Mouse (Mus musculus): Measurements from ENCODE around the gene Dhx32. TPM values are rescaled to one million over a fixed set of nuclear protein-coding genes. Genes with fewer than 3 reads are reported as not detected.
"Not testable (repeated sequence)": the region's sequence is repeated elsewhere in the genome, so short reads cannot be mapped to it uniquely, and the experiment has no call there.

Dhx32 gene
- polyA plus RNA-seq, 1 experiment = 27.8 TPM

DNA sequence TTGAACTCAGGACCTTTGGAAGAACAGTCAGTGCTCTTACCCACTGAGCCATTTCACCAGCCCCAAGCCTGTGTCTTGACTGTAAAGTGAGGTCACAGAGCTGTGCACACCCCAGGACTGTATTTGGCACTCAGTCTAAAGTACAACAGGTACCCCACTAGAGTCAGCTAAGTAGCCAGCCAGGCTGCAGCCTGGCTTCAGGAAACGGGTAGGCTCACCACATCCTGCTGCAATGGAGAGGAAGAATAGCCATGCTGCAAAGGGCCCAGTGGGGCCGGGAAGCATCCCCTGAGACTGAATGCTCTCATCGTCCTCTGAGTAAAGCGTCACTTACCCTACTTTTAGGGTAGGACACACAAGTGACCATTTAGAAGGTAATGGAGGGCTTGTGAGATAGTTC, 82.6 kb downstream of the Dhx32 start:
- Histone ChIP-seq H3K9me3 (replicated peaks; ENCODE audit: control insufficient read depth, insufficient read depth, low read length, poor library complexity, severe bottlenecking) (no peaks in the 10 kb centered on the region), H3K27ac (ENCODE audit: insufficient read depth, low read length) (no peak overlapping the region), H3K4me3 (ENCODE audit: low read depth, low read length) (no peak overlapping the region), H3K4me1 (ENCODE audit: control insufficient read depth, insufficient read depth, low read length) (no peaks in the 10 kb centered on the region), H3K27me3 (ENCODE audit: control insufficient read depth, insufficient read depth, low read length, poor library complexity, severe bottlenecking) (no peaks in the 10 kb centered on the region), H3K9ac (ENCODE audit: low read depth, poor library complexity, severe bottlenecking) (no peak overlapping the region), H3K36me3 (ENCODE audit: control insufficient read depth, insufficient read depth, low read length, poor library complexity, severe bottlenecking) (no peaks in the 10 kb centered on the region)
- no peak for TF ChIP-seq EP300 (IDR thresholded peaks at IDR 0.05; ENCODE audit: insufficient read depth, low read depth, low read length)
- no peak for TF ChIP-seq CTCF (IDR thresholded peaks at IDR 0.05; ENCODE audit: low read depth, low read length)
- TF ChIP-seq POLR2A (IDR thresholded peaks at IDR 0.05; ENCODE audit: insufficient read depth, low read length) = no peak

- TF ChIP-seq CTCF (IDR thresholded peaks at IDR 0.05; ENCODE audit: low read depth, low read length) = no peak
- no peak for TF ChIP-seq POLR2A (IDR thresholded peaks at IDR 0.05; ENCODE audit: insufficient read depth, low read length)
- TF ChIP-seq EP300 (IDR thresholded peaks at IDR 0.05; ENCODE audit: insufficient read depth, low read depth, low read length) = no peak
- H3K4me3 ChIP-seq (ENCODE audit: low read depth, low read length) = no peak overlapping the region
- no peak overlapping the region for H3K27ac ChIP-seq (ENCODE audit: insufficient read depth, low read length)
- H3K4me1 ChIP-seq (ENCODE audit: control insufficient read depth, insufficient read depth, low read length) = no peaks in the 10 kb centered on the region
- H3K27me3 ChIP-seq (ENCODE audit: control insufficient read depth, insufficient read depth, low read length, poor library complexity, severe bottlenecking) = no peaks in the 10 kb centered on the region
- no peak overlapping the region for H3K9ac ChIP-seq (ENCODE audit: low read depth, poor library complexity, severe bottlenecking)
- no peaks in the 10 kb centered on the region for H3K9me3 ChIP-seq (replicated peaks; ENCODE audit: control insufficient read depth, insufficient read depth, low read length, poor library complexity, severe bottlenecking)
- no peaks in the 10 kb centered on the region for H3K36me3 ChIP-seq (ENCODE audit: control insufficient read depth, insufficient read depth, low read length, poor library complexity, severe bottlenecking)
Measured at GRCm38 (mm10) chr7:133698021-133698709, 84.4 kb downstream of the Dhx32 start.

DNA sequence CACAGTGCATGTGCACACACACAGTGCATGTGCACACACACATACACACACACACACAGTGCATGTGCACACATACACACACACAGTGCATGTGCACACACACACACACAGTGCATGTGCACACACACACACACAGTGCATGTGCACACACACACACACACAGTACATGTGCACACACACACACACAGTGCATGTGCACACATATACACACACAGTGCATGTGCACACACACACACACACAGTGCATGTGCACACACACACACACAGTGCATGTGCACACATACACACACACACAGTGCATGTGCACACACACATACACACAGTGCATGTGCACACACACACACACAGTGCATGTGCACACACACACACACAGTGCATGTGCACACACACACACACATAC, 96.9 kb downstream of the Dhx32 start:
- not testable (repeated sequence) for H3K27ac ChIP-seq (ENCODE audit: insufficient read depth, low read length); H3K9me3 ChIP-seq (replicated peaks; ENCODE audit: control insufficient read depth, insufficient read depth, low read length, poor library complexity, severe bottlenecking); H3K4me1 ChIP-seq (ENCODE audit: control insufficient read depth, insufficient read depth, low read length); H3K9ac ChIP-seq (ENCODE audit: low read depth, poor library complexity, severe bottlenecking); H3K36me3 ChIP-seq (ENCODE audit: control insufficient read depth, insufficient read depth, low read length, poor library complexity, severe bottlenecking); H3K27me3 ChIP-seq (ENCODE audit: control insufficient read depth, insufficient read depth, low read length, poor library complexity, severe bottlenecking); H3K4me3 ChIP-seq (ENCODE audit: low read depth, low read length)

GRCm38 (mm10) chr7:133684701-133685100, 97.8 kb downstream of the Dhx32 start:
- H3K4me1 ChIP-seq (ENCODE audit: control insufficient read depth, insufficient read depth, low read length) = no peaks in the 10 kb centered on the region
- H3K36me3 ChIP-seq (ENCODE audit: control insufficient read depth, insufficient read depth, low read length, poor library complexity, severe bottlenecking) = no peaks in the 10 kb centered on the region
- H3K9ac ChIP-seq (ENCODE audit: low read depth, poor library complexity, severe bottlenecking) = no peak overlapping the region
- H3K27ac ChIP-seq (ENCODE audit: insufficient read depth, low read length) = no peak overlapping the region
- no peaks in the 10 kb centered on the region for H3K27me3 ChIP-seq (ENCODE audit: control insufficient read depth, insufficient read depth, low read length, poor library complexity, severe bottlenecking)
- H3K9me3 ChIP-seq (replicated peaks; ENCODE audit: control insufficient read depth, insufficient read depth, low read length, poor library complexity, severe bottlenecking) = no peaks in the 10 kb centered on the region
- no peak overlapping the region for H3K4me3 ChIP-seq (ENCODE audit: low read depth, low read length)
- no peak for TF ChIP-seq CTCF (IDR thresholded peaks at IDR 0.05; ENCODE audit: low read depth, low read length)
- no peak for TF ChIP-seq EP300 (IDR thresholded peaks at IDR 0.05; ENCODE audit: insufficient read depth, low read depth, low read length)

- Histone ChIP-seq H3K9ac (ENCODE audit: low read depth, poor library complexity, severe bottlenecking) (no peak overlapping the region), H3K4me3 (ENCODE audit: low read depth, low read length) (no peak overlapping the region), H3K27me3 (ENCODE audit: control insufficient read depth, insufficient read depth, low read length, poor library complexity, severe bottlenecking) (no peaks in the 10 kb centered on the region), H3K36me3 (ENCODE audit: control insufficient read depth, insufficient read depth, low read length, poor library complexity, severe bottlenecking) (no peaks in the 10 kb centered on the region), H3K4me1 (ENCODE audit: control insufficient read depth, insufficient read depth, low read length) (no peaks in the 10 kb centered on the region), H3K9me3 (replicated peaks; ENCODE audit: control insufficient read depth, insufficient read depth, low read length, poor library complexity, severe bottlenecking) (no peaks in the 10 kb centered on the region), H3K27ac (ENCODE audit: insufficient read depth, low read length) (no peak overlapping the region)
- TF ChIP-seq CTCF (IDR thresholded peaks at IDR 0.05; ENCODE audit: low read depth, low read length) = peak; percentile 71
- TF ChIP-seq EP300 (IDR thresholded peaks at IDR 0.05; ENCODE audit: insufficient read depth, low read depth, low read length) = no peak
Measured at GRCm38 (mm10) chr7:133684110-133684509, 98.4 kb downstream of the Dhx32 start.

GRCm38 (mm10) chr7:133683626-133684025, 98.9 kb downstream of the Dhx32 start:
- H3K27ac ChIP-seq (ENCODE audit: insufficient read depth, low read length) = no peak overlapping the region
- H3K27me3 ChIP-seq (ENCODE audit: control insufficient read depth, insufficient read depth, low read length, poor library complexity, severe bottlenecking) = no peaks in the 10 kb centered on the region
- H3K9ac ChIP-seq (ENCODE audit: low read depth, poor library complexity, severe bottlenecking) = no peak overlapping the region
- no peaks in the 10 kb centered on the region for H3K4me1 ChIP-seq (ENCODE audit: control insufficient read depth, insufficient read depth, low read length)
- H3K4me3 ChIP-seq (ENCODE audit: low read depth, low read length) = no peak overlapping the region
- no peaks in the 10 kb centered on the region for H3K36me3 ChIP-seq (ENCODE audit: control insufficient read depth, insufficient read depth, low read length, poor library complexity, severe bottlenecking)
- no peaks in the 10 kb centered on the region for H3K9me3 ChIP-seq (replicated peaks; ENCODE audit: control insufficient read depth, insufficient read depth, low read length, poor library complexity, severe bottlenecking)
- TF ChIP-seq CTCF (IDR thresholded peaks at IDR 0.05; ENCODE audit: low read depth, low read length) (no peak), POLR2A (IDR thresholded peaks at IDR 0.05; ENCODE audit: insufficient read depth, low read length) (no peak), EP300 (IDR thresholded peaks at IDR 0.05; ENCODE audit: insufficient read depth, low read depth, low read length) (no peak)
